Mouse (Mus musculus) hindbrain, embryonic 13.5 days (tissue): ENCODE results near the gene C1s2. TPM values are rescaled to one million over a fixed set of nuclear protein-coding genes. Genes with fewer than 3 reads are reported as not detected.
"Not testable (repeated sequence)": the region's sequence is repeated elsewhere in the genome, so short reads cannot be mapped to it uniquely, and the experiment has no call there.

Experiments
- ATAC-seq: fragments of 200-750 bp; cut with Nextera tagmentation; 2 replicates; pipeline ENCODE4 v1.8.0; 2017; ENCODE audit warnings: moderate TSS enrichment; ENCODE audit not compliant: low FRiP score
- H3K27ac ChIP-seq: fragments of 300-500 bp; sonication (generic); 2 replicates; pipeline ENCODE4 v1.5.1; 2015; ENCODE audit warnings: inconsistent platforms, mild to moderate bottlenecking, moderate library complexity
- H3K27me3 ChIP-seq: fragments of 300-500 bp; sonication (generic); 2 replicates; pipeline ENCODE4 v1.6.1; 2015; ENCODE audit warnings: mild to moderate bottlenecking, inconsistent platforms
- H3K36me3 ChIP-seq: fragments of 300-500 bp; sonication (generic); 2 replicates; pipeline ENCODE4 v1.6.1; 2015; ENCODE audit warnings: mild to moderate bottlenecking, inconsistent platforms
- H3K4me1 ChIP-seq: fragments of 300-500 bp; sonication (generic); replicated peaks from 2 replicates; pipeline ENCODE4 v1.6.1; 2015; ENCODE audit warnings: inconsistent platforms
- H3K4me2 ChIP-seq: fragments of 300-500 bp; sonication (generic); 2 replicates; pipeline ENCODE4 v1.6.1; 2015; ENCODE audit warnings: inconsistent platforms, mild to moderate bottlenecking, moderate library complexity
- H3K4me3 ChIP-seq: fragments of 300-500 bp; sonication (generic); 2 replicates; pipeline ENCODE4 v1.5.1; 2015; ENCODE audit warnings: mild to moderate bottlenecking, inconsistent platforms
- H3K9ac ChIP-seq: fragments of 300-500 bp; sonication (generic); 2 replicates; pipeline ENCODE4 v1.6.1; 2015; ENCODE audit warnings: mild to moderate bottlenecking, inconsistent platforms
- H3K9me3 ChIP-seq: fragments of 300-500 bp; sonication (generic); 2 replicates; pipeline ENCODE4 v1.6.1; 2016; ENCODE audit warnings: inconsistent platforms
- WGBS: fragments of 180-500 bp; shearing (Covaris S2); methylation state at CpG from one replicate; pipeline ENCODE4 v1.1.7; 2015; 5-methylcytosine and 5-hydroxymethylcytosine counted together
- polyA plus RNA-seq: library from polyadenylated mRNA; unstranded; fragments of >200 nt; fragmentation: Nextera tagmentation; extraction: Ambion mirVana; gene quantifications from 2 replicates; pipeline ENCODE4 v1.2.1, GENCODE M21; 2015

Gene C1s2
- polyA plus RNA-seq, 1 experiment from 2014 or later, result 0.06 TPM

DNA sequence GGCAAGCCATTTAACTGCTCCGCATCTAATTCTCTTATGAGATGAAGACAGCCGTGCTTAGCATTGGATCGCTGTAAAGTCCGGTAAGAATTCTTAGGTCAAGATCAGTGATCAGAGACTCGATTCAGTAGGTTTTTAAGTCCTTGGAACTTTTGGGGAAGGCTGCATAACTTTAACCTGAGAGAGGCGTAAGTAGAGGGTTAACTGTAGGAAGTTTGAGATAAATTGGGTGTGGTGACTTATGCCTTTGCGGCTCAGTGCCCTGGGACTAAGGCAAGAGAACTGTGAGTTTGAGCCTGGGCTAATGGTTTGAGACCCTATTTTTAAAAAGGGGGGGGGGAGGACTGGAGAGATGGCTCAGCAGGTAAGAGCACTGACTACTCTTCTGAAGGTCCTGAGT, 28.4 kb upstream of the C1s2 start:
- Histone ChIP-seq H3K27me3 (no peaks in the 10 kb centered on the region), H3K4me3 (peak overlapping the region; percentile 60), H3K4me1 (peaks cover 10% of the 10 kb centered on the region), H3K9ac (no peak overlapping the region), H3K27ac (no peak overlapping the region), H3K36me3 (no peaks in the 10 kb centered on the region), H3K9me3 (no peaks in the 10 kb centered on the region), H3K4me2 (peak overlapping the region; percentile 67)
- 91% methylated on average over 7 of the region's 7 CpGs for WGBS
- no peak for ATAC-seq

DNA sequence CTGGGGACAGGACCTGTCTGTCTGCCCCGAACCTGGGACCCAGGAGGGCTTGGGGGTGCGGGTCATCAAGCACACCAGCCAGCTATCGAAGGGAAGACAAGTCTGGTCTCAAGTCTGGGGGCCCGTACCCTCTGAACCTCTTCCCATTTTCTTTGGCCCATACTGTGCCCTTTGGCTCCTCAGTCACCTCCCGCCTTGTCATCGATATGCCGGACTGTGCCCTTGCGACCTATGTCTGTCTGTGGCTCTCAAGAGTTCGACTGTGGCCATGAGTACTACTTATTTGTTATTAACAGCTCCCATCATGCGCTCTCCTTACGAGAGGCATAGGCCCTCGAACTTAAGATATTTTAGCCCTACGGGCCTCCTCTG, 27.5 kb upstream of the C1s2 start:
- Histone ChIP-seq H3K4me3 (peak overlapping the region; percentile 60), H3K9me3 (no peaks in the 10 kb centered on the region), H3K4me1 (peaks cover 10% of the 10 kb centered on the region), H3K36me3 (no peaks in the 10 kb centered on the region), H3K9ac (peak overlapping the region; percentile 78), H3K27ac (peak overlapping the region; percentile 85), H3K27me3 (no peaks in the 10 kb centered on the region), H3K4me2 (peak overlapping the region; percentile 67)
- WGBS, result 18% methylated on average over 13 of the region's 13 CpGs
- ATAC-seq, result no peak; the same call in 1 of the 2 replicates

DNA sequence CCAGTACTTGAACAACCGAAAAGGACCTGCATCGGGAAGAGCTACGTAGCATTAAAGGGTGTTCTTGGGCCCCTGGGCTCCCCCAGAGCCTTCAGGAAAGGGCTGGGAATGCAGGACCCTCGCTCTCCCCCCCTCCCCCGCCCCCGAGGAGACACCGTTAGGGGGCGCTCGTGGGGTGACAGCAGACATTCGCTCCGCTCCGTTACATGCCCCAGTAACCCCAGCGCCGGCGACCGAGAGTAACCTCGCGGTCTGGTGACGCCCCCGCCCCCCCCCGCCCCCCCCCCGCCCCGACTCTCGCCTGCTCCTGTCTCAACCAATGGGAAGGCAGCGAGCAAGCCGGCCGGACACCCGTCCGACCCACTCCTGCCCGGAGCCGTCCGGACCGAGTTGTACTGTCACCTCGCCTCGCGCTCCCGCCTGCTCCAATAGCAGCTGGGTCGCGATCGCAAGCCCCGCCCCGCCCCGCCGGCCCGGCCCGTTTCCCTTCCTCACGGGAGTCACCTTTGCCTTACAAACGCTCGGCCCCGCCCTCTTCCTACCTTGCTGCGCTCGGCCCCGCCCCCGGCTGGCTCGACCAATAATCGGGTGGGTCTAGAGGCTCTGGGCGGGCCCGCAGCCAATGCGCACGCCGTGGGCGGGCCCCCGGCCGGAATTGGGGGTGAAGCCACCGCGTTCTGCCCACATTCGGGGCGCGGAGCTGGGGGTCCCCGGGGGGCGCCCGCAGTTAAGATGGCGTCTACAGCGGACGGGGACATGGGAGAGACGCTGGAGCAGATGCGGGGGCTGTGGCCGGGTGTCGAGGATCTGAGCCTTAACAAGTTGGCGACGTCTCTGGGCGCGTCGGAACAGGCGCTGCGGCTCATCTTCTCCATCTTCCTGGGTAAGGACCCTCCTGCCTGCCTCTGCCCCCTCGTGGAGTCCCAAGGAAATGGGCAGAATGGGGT, 26.9 kb upstream of the C1s2 start, which contains the start of gene Lpcat3:
Lpcat3 (plus strand) TSS at position 551 of the 947 bp plus-strand sequence.
- ATAC-seq, result peak; percentile 98
- under 1% methylated on average over 64 of the region's 87 CpGs for WGBS
- Histone ChIP-seq H3K27ac (peak within 1 kb of the TSS; percentile 85), H3K4me3 (peak within 1 kb of the TSS; percentile 60), H3K9me3 (no peaks in the 10 kb centered on the region), H3K36me3 (no peaks in the 10 kb centered on the region), H3K4me1 (peaks cover 10% of the 10 kb centered on the region), H3K27me3 (no peaks in the 10 kb centered on the region), H3K4me2 (peak within 1 kb of the TSS; percentile 67), H3K9ac (peak within 1 kb of the TSS; percentile 78)

DNA sequence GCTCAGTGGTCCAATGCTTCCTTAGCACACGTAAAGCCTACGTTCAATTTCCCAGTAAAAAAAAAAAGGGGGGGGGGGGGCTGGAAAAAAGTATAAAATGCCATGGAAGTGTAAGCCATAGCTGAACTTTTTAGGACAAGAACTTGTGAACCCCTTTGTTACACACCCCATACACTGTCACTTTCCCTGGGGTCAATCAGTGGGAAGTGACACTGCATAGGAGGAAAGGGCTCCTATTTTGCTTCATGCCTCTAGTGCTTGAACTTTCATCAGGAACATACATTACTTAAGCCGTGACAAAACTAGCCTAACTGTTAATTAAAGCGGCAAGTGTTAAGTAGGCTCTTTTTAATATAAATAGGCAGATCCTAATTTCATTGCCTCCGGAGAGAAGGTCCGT, 26.1 kb upstream of the C1s2 start:
- Histone ChIP-seq H3K36me3 (no peaks in the 10 kb centered on the region), H3K9me3 (no peaks in the 10 kb centered on the region), H3K4me3 (peak overlapping the region; percentile 60), H3K4me1 (peaks cover 10% of the 10 kb centered on the region), H3K27me3 (no peaks in the 10 kb centered on the region), H3K9ac (peak overlapping the region; percentile 78), H3K27ac (peak overlapping the region; percentile 85), H3K4me2 (peak overlapping the region; percentile 67)
- 30% methylated on average over 6 of the region's 6 CpGs for WGBS
- no peak for ATAC-seq

DNA sequence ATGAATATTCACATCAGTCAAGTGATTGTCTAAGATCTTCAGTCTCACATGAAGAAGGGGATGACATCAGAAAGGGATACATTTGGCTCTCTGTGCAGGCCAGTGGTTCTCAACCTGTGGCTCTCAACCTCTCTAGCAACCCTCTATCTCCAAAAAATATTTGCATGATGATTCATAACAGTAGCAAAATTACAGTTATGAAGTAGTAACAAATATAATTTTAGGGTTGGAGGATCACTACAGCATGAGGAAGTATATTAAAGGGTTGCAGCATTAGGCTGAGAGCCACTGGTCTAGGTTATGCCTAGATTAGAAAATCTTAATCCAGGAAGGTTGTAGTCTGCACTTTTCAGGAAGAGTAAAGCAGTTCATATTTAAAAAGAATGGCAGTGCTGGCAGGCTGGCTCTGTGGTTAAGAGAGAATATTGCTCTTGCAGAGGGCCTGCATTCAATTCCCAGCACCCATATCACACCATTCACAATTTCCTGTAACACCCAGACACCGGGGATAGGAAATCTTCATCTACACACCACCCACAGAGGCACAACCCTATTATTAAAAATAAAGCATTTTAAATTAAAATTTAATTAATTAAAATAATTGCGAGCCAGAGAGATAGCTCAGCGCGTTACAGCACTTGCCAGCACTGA, 25.4 kb upstream of the C1s2 start:
- peaks cover 10% of the 10 kb centered on the region for H3K4me1 ChIP-seq
- H3K27me3 ChIP-seq, result no peaks in the 10 kb centered on the region
- no peak overlapping the region for H3K27ac ChIP-seq
- no peak overlapping the region for H3K9ac ChIP-seq
- no peak overlapping the region for H3K4me3 ChIP-seq
- WGBS, result 96% methylated on average over 4 of the region's 4 CpGs
- no peak for ATAC-seq
- no peaks in the 10 kb centered on the region for H3K36me3 ChIP-seq
- H3K9me3 ChIP-seq, result no peaks in the 10 kb centered on the region
- H3K4me2 ChIP-seq, result no peak overlapping the region

- Histone ChIP-seq H3K9me3 (no peaks in the 10 kb centered on the region), H3K4me3 (no peak overlapping the region), H3K4me2 (no peak overlapping the region), H3K36me3 (no peaks in the 10 kb centered on the region), H3K27me3 (no peaks in the 10 kb centered on the region), H3K27ac (no peak overlapping the region), H3K9ac (no peak overlapping the region), H3K4me1 (no peaks in the 10 kb centered on the region)
- no peak for ATAC-seq
- WGBS, result 73% methylated on average over 2 of the region's 2 CpGs
These were observed 22.2 kb upstream of the C1s2 start for GRCm38 (mm10) chr6:124658067-124658466.

DNA sequence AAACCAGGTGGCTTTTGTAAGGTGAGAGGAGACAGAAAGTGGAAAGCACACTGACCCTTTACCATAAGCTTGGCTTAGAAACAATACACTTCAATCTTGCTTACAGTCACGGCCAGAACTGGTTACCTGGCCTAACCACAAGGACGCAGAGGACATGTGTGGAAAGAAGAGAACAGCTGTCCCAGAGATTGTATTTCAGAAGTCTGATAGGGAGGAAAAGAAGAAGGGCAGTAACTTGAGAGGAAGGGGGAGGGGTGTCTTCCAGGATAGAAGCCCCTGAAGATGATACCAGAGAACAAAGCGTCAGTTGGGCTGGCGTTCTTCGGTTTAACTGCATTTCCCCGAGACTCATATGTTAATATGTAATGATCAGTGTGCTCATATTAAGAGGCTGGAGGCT, 20.0 kb upstream of the C1s2 start:
- no peak overlapping the region for H3K9ac ChIP-seq
- H3K27ac ChIP-seq, result no peak overlapping the region
- no peaks in the 10 kb centered on the region for H3K27me3 ChIP-seq
- no peak overlapping the region for H3K4me3 ChIP-seq
- H3K9me3 ChIP-seq, result no peaks in the 10 kb centered on the region
- no peaks in the 10 kb centered on the region for H3K36me3 ChIP-seq
- no peak for ATAC-seq
- H3K4me2 ChIP-seq, result no peak overlapping the region
- H3K4me1 ChIP-seq, result no peaks in the 10 kb centered on the region
- 77% methylated on average over 6 of the region's 6 CpGs for WGBS

DNA sequence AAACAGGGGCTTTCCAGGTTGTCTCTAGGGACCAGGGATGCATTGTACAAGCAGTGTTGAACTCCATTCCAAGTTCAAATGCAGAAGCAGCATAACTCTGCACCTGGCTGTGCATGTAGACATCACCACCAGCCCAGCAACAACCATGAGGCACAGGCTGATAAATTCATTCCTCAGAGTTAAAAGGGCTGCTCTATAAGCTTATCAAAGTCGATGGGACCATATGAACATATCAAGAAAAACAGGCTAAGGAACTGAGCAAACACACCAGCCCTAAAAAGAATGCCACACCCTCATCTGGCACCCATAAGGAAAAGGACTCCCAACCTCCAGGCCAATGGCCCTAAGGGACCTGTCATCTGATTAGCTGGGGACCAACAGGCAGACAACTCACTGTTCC, 10.5 kb upstream of the C1s2 start:
- Histone ChIP-seq H3K9ac (no peak overlapping the region), H3K27me3 (no peaks in the 10 kb centered on the region), H3K4me2 (no peak overlapping the region), H3K27ac (no peak overlapping the region), H3K9me3 (no peaks in the 10 kb centered on the region), H3K36me3 (no peaks in the 10 kb centered on the region), H3K4me3 (no peak overlapping the region), H3K4me1 (no peaks in the 10 kb centered on the region)
- WGBS, result 79% methylated on average over 1 of the region's 1 CpGs
- ATAC-seq, result no peak

DNA sequence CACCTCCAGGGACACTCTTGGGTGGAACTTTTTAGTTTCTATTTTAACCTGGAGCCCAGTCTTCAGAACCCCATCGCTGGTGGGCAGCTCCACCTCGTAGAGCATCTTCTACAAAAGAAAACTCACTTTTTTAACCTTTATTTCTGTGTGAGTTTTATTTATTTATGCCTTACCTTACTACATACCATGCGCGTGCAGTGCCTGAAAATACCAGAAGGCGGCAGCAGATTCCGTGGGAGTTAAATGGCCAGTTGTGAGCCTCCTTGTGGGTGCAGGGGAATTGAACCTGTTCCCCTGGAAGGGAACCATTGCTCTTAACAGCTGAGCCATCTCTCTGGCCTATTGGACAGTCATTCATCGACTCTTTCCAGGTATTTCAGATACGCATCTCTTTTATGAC, 5.1 kb upstream of the C1s2 start:
- Histone ChIP-seq H3K27me3 (no peaks in the 10 kb centered on the region), H3K4me1 (no peaks in the 10 kb centered on the region), H3K4me2 (no peak overlapping the region), H3K36me3 (no peaks in the 10 kb centered on the region), H3K27ac (no peak overlapping the region), H3K4me3 (no peak overlapping the region), H3K9ac (no peak overlapping the region), H3K9me3 (no peaks in the 10 kb centered on the region)
- no peak for ATAC-seq
- 37% methylated on average over 8 of the region's 8 CpGs for WGBS

- no peak overlapping the region for H3K9ac ChIP-seq
- no peaks in the 10 kb centered on the region for H3K27me3 ChIP-seq
- no peaks in the 10 kb centered on the region for H3K9me3 ChIP-seq
- no peak for ATAC-seq
- H3K27ac ChIP-seq, result no peak overlapping the region
- no peak overlapping the region for H3K4me3 ChIP-seq
- H3K4me2 ChIP-seq, result no peak overlapping the region
- H3K4me1 ChIP-seq, result no peaks in the 10 kb centered on the region
- WGBS, result 87% methylated on average over 4 of the region's 4 CpGs
- H3K36me3 ChIP-seq, result no peaks in the 10 kb centered on the region
These were observed 4.2 kb upstream of the C1s2 start for GRCm38 (mm10) chr6:124640041-124640440.

DNA sequence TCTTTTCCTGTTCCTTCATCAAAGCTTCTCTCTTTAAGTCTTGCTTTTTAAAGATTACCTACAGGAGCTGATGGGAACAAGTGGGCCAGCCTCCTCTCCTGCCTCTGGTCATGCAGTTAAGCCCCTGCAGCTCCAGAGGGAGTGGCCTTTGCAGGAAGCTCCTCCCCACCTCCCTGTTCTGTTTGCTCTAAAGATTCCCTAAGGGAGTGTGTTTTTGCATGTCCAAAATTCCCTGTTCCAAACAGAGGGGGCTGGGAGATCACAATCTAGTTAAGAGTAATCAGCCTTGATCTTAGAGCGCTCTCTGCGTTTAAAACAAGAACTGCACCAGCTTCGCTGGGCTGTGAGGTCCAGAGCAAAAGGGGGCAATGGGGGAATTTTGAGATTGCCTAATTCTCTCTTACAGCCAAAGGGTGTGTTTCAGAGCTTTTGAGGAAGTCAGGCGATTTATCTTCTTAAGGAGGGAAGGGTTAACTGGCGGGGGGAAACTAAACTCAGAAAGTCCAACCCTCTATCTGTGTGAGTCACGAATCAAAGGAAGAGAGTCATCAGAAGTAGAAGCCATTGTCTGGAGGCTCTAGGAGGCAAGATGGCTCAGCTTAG, 1.1 kb upstream of the C1s2 start:
- ATAC-seq, H3K27ac ChIP-seq, H3K27me3 ChIP-seq, H3K4me1 ChIP-seq, H3K4me3 ChIP-seq, H3K4me2 ChIP-seq, H3K9me3 ChIP-seq, H3K9ac ChIP-seq, H3K36me3 ChIP-seq: not testable (repeated sequence)
- 53% methylated on average over 6 of the region's 6 CpGs for WGBS

GRCm38 (mm10) chr6:124630763-124631162, 5.1 kb downstream of the C1s2 start:
- H3K9me3 ChIP-seq, result no peaks in the 10 kb centered on the region
- H3K27ac ChIP-seq, result no peak overlapping the region
- WGBS, result 84% methylated on average over 4 of the region's 4 CpGs
- no peaks in the 10 kb centered on the region for H3K4me1 ChIP-seq
- no peak overlapping the region for H3K4me3 ChIP-seq
- no peak overlapping the region for H3K9ac ChIP-seq
- no peaks in the 10 kb centered on the region for H3K27me3 ChIP-seq
- H3K36me3 ChIP-seq, result no peaks in the 10 kb centered on the region
- no peak for ATAC-seq
- H3K4me2 ChIP-seq, result no peak overlapping the region
